21 mouse cellular contexts compared by ENCODE assay signal in genomic region chr15:5346955-5347354, GRCm38 (mm10).
DNase-seq lines count a peak whose midpoint lies in the region; ATAC-seq lines count a peak whose summit lies in the region.
"Had no signal": no experiment of that assay in that cellular context is flagged by ENCODE, and none has a peak within 500 bp of the region (broad histone marks: within the 10 kb centered on the region; RNA-seq: fewer than 3 reads in every experiment).

No protein-coding gene starts in this region.

- H3K4me2 ChIP-seq in forebrain, embryonic 15.5 days (replicated peaks): no peak overlapping the region
- H3K4me2 ChIP-seq: embryonic facial prominence, embryonic 13.5 days; embryonic facial prominence, embryonic 15.5 days; forebrain, embryonic 12.5 days had no signal

- no peaks in the 10 kb centered on the region for H3K9me3 ChIP-seq in forebrain, embryonic 15.5 days
- H3K9me3 ChIP-seq: embryonic facial prominence, embryonic 13.5 days; embryonic facial prominence, embryonic 15.5 days; forebrain, embryonic 10.5 days; forebrain, embryonic 12.5 days had no signal

- H3K27me3 ChIP-seq in forebrain, embryonic 15.5 days: no peaks in the 10 kb centered on the region
- H3K27me3 ChIP-seq: embryonic facial prominence, embryonic 13.5 days; embryonic facial prominence, embryonic 15.5 days; forebrain, embryonic 12.5 days had no signal

- DNase-seq in 416B (ENCODE audit: low read depth): peak; percentile 25
- DNase-seq: adrenal gland, adult 2 months; adrenal gland, postnatal 10 days; adrenal gland, postnatal 25 days; cerebellum, adult 11-12 months; cerebellum, adult 2 months; cerebellum, adult 9-10 months; cerebellum, postnatal 10 days; cerebellum, postnatal 25 days; embryo, embryonic 11 days; forebrain, postnatal 0 days had no signal

- ATAC-seq in granulocyte monocyte progenitor cell, adult 5-6 weeks (replicated peaks; ENCODE audit: poor library complexity, severe bottlenecking): peak; percentile 61
- peak; percentile 53 for ATAC-seq in megakaryocyte progenitor cell, adult 5-6 weeks (replicated peaks; ENCODE audit: poor library complexity)
- no peak for ATAC-seq in forebrain, embryonic 15.5 days (replicated peaks)
- ATAC-seq in cerebellum, adult (ENCODE audit: insufficient number of reproducible peaks, low FRiP score, low TSS enrichment): no peak
- ATAC-seq: forebrain, embryonic 14.5 days; forebrain, postnatal 0 days had no signal

- WGBS in forebrain, embryonic 15.5 days: 93% methylated on average over 3 of the region's 3 CpGs

- H3K4me1 ChIP-seq in forebrain, embryonic 15.5 days: no peaks in the 10 kb centered on the region
- H3K4me1 ChIP-seq: embryonic facial prominence, embryonic 13.5 days; embryonic facial prominence, embryonic 15.5 days; forebrain, embryonic 10.5 days; forebrain, embryonic 12.5 days had no signal

- no peaks in the 10 kb centered on the region for H3K36me3 ChIP-seq in forebrain, embryonic 15.5 days
- H3K36me3 ChIP-seq: embryonic facial prominence, embryonic 13.5 days; embryonic facial prominence, embryonic 15.5 days; forebrain, embryonic 10.5 days; forebrain, embryonic 12.5 days had no signal

- H3K27ac ChIP-seq in forebrain, embryonic 15.5 days (replicated peaks): no peak overlapping the region
- H3K27ac ChIP-seq: embryonic facial prominence, embryonic 13.5 days; embryonic facial prominence, embryonic 15.5 days; forebrain, embryonic 10.5 days; forebrain, embryonic 12.5 days had no signal

- H3K4me3 ChIP-seq in forebrain, embryonic 15.5 days: no peak overlapping the region
- H3K4me3 ChIP-seq: embryonic facial prominence, embryonic 13.5 days; embryonic facial prominence, embryonic 15.5 days; erythroblast, embryonic 14.5 days; forebrain, embryonic 10.5 days; forebrain, embryonic 12.5 days had no signal

- H3K9ac ChIP-seq in forebrain, embryonic 15.5 days (replicated peaks): no peak overlapping the region
- H3K9ac ChIP-seq: embryonic facial prominence, embryonic 13.5 days; embryonic facial prominence, embryonic 15.5 days; forebrain, embryonic 12.5 days; forebrain, postnatal 0 days had no signal

Comparison
In these comparisons a context has a peak if more than half of its experiments do, and no peak if none do; other contexts are left out.
1. ATAC-seq: peak in granulocyte monocyte progenitor cell, adult 5-6 weeks (single experiment) and megakaryocyte progenitor cell, adult 5-6 weeks (single experiment); none in forebrain, embryonic 15.5 days (single experiment) and cerebellum, adult (single experiment).